Mouse (Mus musculus) lung, postnatal 25 days (tissue): ENCODE data around the gene Cd81.

Experiments
- DNase-seq: peaks from one replicate; pipeline ENCODE4 v3.0.0; 2022; ENCODE audit warnings: low spot score

Cd81 gene

GRCm38 (mm10) chr7:143112395-143112794 lies 59.9 kb downstream of the Cd81 start:
- no peak for DNase-seq

GRCm38 (mm10) chr7:143114773-143115172 lies 62.2 kb downstream of the Cd81 start:
- no peak for DNase-seq

- DNase-seq = no peak
Observed at GRCm38 (mm10) chr7:143116521-143116920, 64.0 kb downstream of the Cd81 start.
